Mouse (Mus musculus) spleen, postnatal 10 days (tissue): ENCODE results near the gene Lamb2.

Source experiments
- DNase-seq, 2 experiments: peaks; one replicate each; pipeline ENCODE4 v3.0.0; 2021 to 2022; ENCODE audit warnings: low spot score in 2 of 2

The Lamb2 gene

GRCm38 (mm10) chr9:108461181-108461631 is 18.3 kb upstream of the Lamb2 start, which contains the start of gene Klhdc8b:
Klhdc8b (minus strand) TSS chr9:108461581.
- DNase-seq = no peak

GRCm38 (mm10) chr9:108461675-108462074 is 17.9 kb upstream of the Lamb2 start:
- no peak for DNase-seq

GRCm38 (mm10) chr9:108462192-108462591 is 17.3 kb upstream of the Lamb2 start:
- no peak for DNase-seq

- DNase-seq = no peak
Observed at GRCm38 (mm10) chr9:108463713-108464112, 15.8 kb upstream of the Lamb2 start.

GRCm38 (mm10) chr9:108466219-108466618 is 13.3 kb upstream of the Lamb2 start:
- no peak for DNase-seq

- DNase-seq = no peak
Observed at GRCm38 (mm10) chr9:108469430-108469829, 10.1 kb upstream of the Lamb2 start.

- no peak for DNase-seq
Observed at GRCm38 (mm10) chr9:108469845-108470244, 9.7 kb upstream of the Lamb2 start.

GRCm38 (mm10) chr9:108474528-108474927 is 5.0 kb upstream of the Lamb2 start:
- no peak for DNase-seq

- no peak for DNase-seq
Observed at GRCm38 (mm10) chr9:108478638-108479156, 839 bp upstream of the Lamb2 start.

- DNase-seq = no peak
Observed at GRCm38 (mm10) chr9:108479241-108479640, 295 bp upstream of the Lamb2 start.

GRCm38 (mm10) chr9:108480813-108481519 is 1.4 kb downstream of the Lamb2 start:
- DNase-seq = no peak

- DNase-seq = no peak
Observed at GRCm38 (mm10) chr9:108481520-108482210, 2.1 kb downstream of the Lamb2 start.

GRCm38 (mm10) chr9:108483051-108483790 is 3.7 kb downstream of the Lamb2 start:
- no peak for DNase-seq

GRCm38 (mm10) chr9:108484021-108484420 is 4.5 kb downstream of the Lamb2 start:
- DNase-seq = no peak

GRCm38 (mm10) chr9:108485301-108485875 is 5.9 kb downstream of the Lamb2 start:
- DNase-seq = no peak

- no peak for DNase-seq
Observed at GRCm38 (mm10) chr9:108486973-108487530, 7.5 kb downstream of the Lamb2 start.

GRCm38 (mm10) chr9:108488403-108488802 is 8.9 kb downstream of the Lamb2 start:
- no peak for DNase-seq

GRCm38 (mm10) chr9:108489215-108489614 is 9.7 kb downstream of the Lamb2 start:
- no peak for DNase-seq

- DNase-seq = no peak
Observed at GRCm38 (mm10) chr9:108489702-108490558, 10.4 kb downstream of the Lamb2 start.

GRCm38 (mm10) chr9:108490559-108491285 is 11.2 kb downstream of the Lamb2 start, which contains the start of gene Usp19:
Usp19 (plus strand) TSS chr9:108490602.
- DNase-seq = peak; percentile 84 to 95
